Mouse (Mus musculus): ENCODE measurements around the gene Prrc2c. TPM values are rescaled to one million over a fixed set of nuclear protein-coding genes. Genes with fewer than 3 reads are reported as not detected.

The Prrc2c gene
- total and polyA plus RNA-seq, 2 experiments from 2014 or later = 58.9 to 133 TPM

- Histone ChIP-seq H3K27ac (no peak overlapping the region), H3K36me3 (ENCODE audit: insufficient read depth, low read length) (no peaks in the 10 kb centered on the region), H3K4me3 (ENCODE audit: low read length) (no peak overlapping the region), H3K9me3 (ENCODE audit: low read length) (no peaks in the 10 kb centered on the region), H3K27me3 (ENCODE audit: insufficient read depth, low read length) (no peaks in the 10 kb centered on the region), H3K9ac (replicated peaks; ENCODE audit: low read length) (no peak overlapping the region), H3K4me2 (ENCODE audit: low read depth, low read length) (no peak overlapping the region), H3K4me1 (ENCODE audit: insufficient read depth, low read length) (no peaks in the 10 kb centered on the region)
- 44% methylated on average over 4 of the region's 4 CpGs for WGBS
- ATAC-seq (no peak), DNase-seq (ENCODE audit: low spot score) (no peak)
- TF ChIP-seq CTCF (IDR thresholded peaks at IDR 0.05; ENCODE audit: low read depth) = no peak
Observed at GRCm38 (mm10) chr1:162771617-162772360, 31.4 kb upstream of the Prrc2c start.

GRCm38 (mm10) chr1:162752009-162752408 is 11.7 kb upstream of the Prrc2c start:
- no peaks in the 10 kb centered on the region for H3K9me3 ChIP-seq (ENCODE audit: low read length)
- ATAC-seq = no peak
- H3K27me3 ChIP-seq (ENCODE audit: insufficient read depth, low read length) = no peaks in the 10 kb centered on the region
- no peak overlapping the region for H3K4me3 ChIP-seq (ENCODE audit: low read length)
- 89% methylated on average over 6 of the region's 6 CpGs for WGBS
- H3K4me1 ChIP-seq (ENCODE audit: insufficient read depth, low read length) = no peaks in the 10 kb centered on the region
- H3K4me2 ChIP-seq (ENCODE audit: low read depth, low read length) = no peak overlapping the region
- no peak for DNase-seq (ENCODE audit: low spot score)
- no peak overlapping the region for H3K27ac ChIP-seq
- no peaks in the 10 kb centered on the region for H3K36me3 ChIP-seq (ENCODE audit: insufficient read depth, low read length)
- no peak for TF ChIP-seq CTCF (IDR thresholded peaks at IDR 0.05; ENCODE audit: low read depth)
- H3K9ac ChIP-seq (replicated peaks; ENCODE audit: low read length) = no peak overlapping the region

GRCm38 (mm10) chr1:162749607-162750006 is 9.3 kb upstream of the Prrc2c start:
- no peak for DNase-seq (ENCODE audit: low spot score)
- no peak for TF ChIP-seq CTCF (IDR thresholded peaks at IDR 0.05; ENCODE audit: low read depth)
- H3K4me2 ChIP-seq (ENCODE audit: low read depth, low read length) = no peak overlapping the region
- H3K9me3 ChIP-seq (ENCODE audit: low read length) = no peaks in the 10 kb centered on the region
- H3K27ac ChIP-seq = no peak overlapping the region
- no peak overlapping the region for H3K9ac ChIP-seq (replicated peaks; ENCODE audit: low read length)
- WGBS = 52% methylated on average over 7 of the region's 7 CpGs
- H3K4me3 ChIP-seq (ENCODE audit: low read length) = no peak overlapping the region
- H3K36me3 ChIP-seq (ENCODE audit: insufficient read depth, low read length) = no peaks in the 10 kb centered on the region
- no peaks in the 10 kb centered on the region for H3K27me3 ChIP-seq (ENCODE audit: insufficient read depth, low read length)
- ATAC-seq = 0 out of 2 replicates have a peak, but pooled peaks have one; percentile 40
- H3K4me1 ChIP-seq (ENCODE audit: insufficient read depth, low read length) = no peaks in the 10 kb centered on the region

- Histone ChIP-seq H3K27me3 (ENCODE audit: insufficient read depth, low read length) (no peaks in the 10 kb centered on the region), H3K4me3 (ENCODE audit: low read length) (no peak overlapping the region), H3K4me2 (ENCODE audit: low read depth, low read length) (no peak overlapping the region), H3K27ac (no peak overlapping the region), H3K4me1 (ENCODE audit: insufficient read depth, low read length) (no peaks in the 10 kb centered on the region), H3K9me3 (ENCODE audit: low read length) (no peaks in the 10 kb centered on the region), H3K36me3 (ENCODE audit: insufficient read depth, low read length) (no peaks in the 10 kb centered on the region), H3K9ac (replicated peaks; ENCODE audit: low read length) (no peak overlapping the region)
- DNase-seq (ENCODE audit: low spot score) = no peak
- ATAC-seq = no peak
- WGBS = 92% methylated on average over 5 of the region's 5 CpGs
- no peak for TF ChIP-seq CTCF (IDR thresholded peaks at IDR 0.05; ENCODE audit: low read depth)
Observed at GRCm38 (mm10) chr1:162748761-162749160, 8.4 kb upstream of the Prrc2c start.

- peak overlapping the region; percentile 93 for H3K4me3 ChIP-seq (ENCODE audit: low read length)
- H3K27me3 ChIP-seq (ENCODE audit: insufficient read depth, low read length) = no peaks in the 10 kb centered on the region
- DNase-seq (ENCODE audit: low spot score) (peak; percentile 63), ATAC-seq (peak; percentile 90)
- H3K4me2 ChIP-seq (ENCODE audit: low read depth, low read length) = peak overlapping the region; percentile 88
- H3K9me3 ChIP-seq (ENCODE audit: low read length) = no peaks in the 10 kb centered on the region
- no peaks in the 10 kb centered on the region for H3K36me3 ChIP-seq (ENCODE audit: insufficient read depth, low read length)
- peaks cover 6% of the 10 kb centered on the region; the same call in 1 of the 2 replicates for H3K4me1 ChIP-seq (ENCODE audit: insufficient read depth, low read length)
- TF ChIP-seq CTCF (IDR thresholded peaks at IDR 0.05; ENCODE audit: low read depth) = no peak
- peak overlapping the region; percentile 99 for H3K9ac ChIP-seq (replicated peaks; ENCODE audit: low read length)
- under 1% methylated on average over 55 of the region's 58 CpGs for WGBS
- H3K27ac ChIP-seq = peak overlapping the region; percentile 99
Observed at GRCm38 (mm10) chr1:162739831-162740394, 443 bp downstream of the Prrc2c start.

DNA sequence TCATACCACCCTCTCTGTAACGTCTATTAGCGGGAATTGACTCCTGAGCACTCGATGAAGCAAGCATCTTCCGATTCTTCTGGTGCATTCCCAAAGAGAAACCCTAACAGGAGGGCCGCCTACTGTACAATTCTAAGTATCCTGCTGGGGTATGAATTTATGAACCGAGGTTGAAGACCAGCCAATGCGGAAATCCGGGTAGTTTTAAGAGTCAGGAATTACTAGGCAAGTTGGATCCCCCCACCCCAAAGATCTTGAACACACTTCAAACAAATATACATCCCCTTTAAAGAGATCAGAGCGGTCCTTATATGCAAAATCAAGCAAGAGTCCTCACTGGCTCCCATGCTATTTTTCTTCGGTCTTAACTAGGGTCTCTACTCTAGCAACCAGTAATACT is 950 bp downstream of the Prrc2c start:
- Histone ChIP-seq H3K9ac (replicated peaks; ENCODE audit: low read length) (peak overlapping the region; percentile 99), H3K9me3 (ENCODE audit: low read length) (no peaks in the 10 kb centered on the region), H3K4me1 (ENCODE audit: insufficient read depth, low read length) (peaks cover 6% of the 10 kb centered on the region; the same call in 1 of the 2 replicates), H3K4me3 (ENCODE audit: low read length) (peak overlapping the region; percentile 93), H3K27me3 (ENCODE audit: insufficient read depth, low read length) (no peaks in the 10 kb centered on the region), H3K4me2 (ENCODE audit: low read depth, low read length) (peak overlapping the region; percentile 88), H3K27ac (peak overlapping the region; percentile 99), H3K36me3 (ENCODE audit: insufficient read depth, low read length) (no peaks in the 10 kb centered on the region)
- peak; percentile 58 for DNase-seq (ENCODE audit: low spot score)
- ATAC-seq = no peak
- TF ChIP-seq CTCF (IDR thresholded peaks at IDR 0.05; ENCODE audit: low read depth) = peak; percentile 14; the same call in 1 of the 2 replicates
- WGBS = under 1% methylated on average over 10 of the region's 10 CpGs

DNA sequence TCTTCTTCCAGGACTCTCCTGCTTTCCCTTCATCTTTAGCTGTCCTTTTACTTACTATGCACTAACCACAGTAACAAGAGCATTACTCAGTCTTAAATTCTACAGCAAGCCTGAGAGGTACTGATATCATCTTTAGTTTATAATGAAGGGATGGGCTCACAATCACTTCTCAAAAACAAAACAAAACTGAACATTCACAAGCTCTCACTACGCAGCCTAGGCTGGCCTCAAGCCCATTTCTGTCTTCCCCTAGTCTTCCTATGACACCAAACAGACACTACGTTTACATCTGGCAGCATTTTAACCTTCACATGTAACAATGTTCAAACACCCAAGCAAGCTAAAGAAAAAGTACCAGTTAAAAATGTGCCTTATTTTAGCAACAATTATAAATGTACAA is 1.9 kb downstream of the Prrc2c start:
- DNase-seq (ENCODE audit: low spot score) = no peak
- no peak for TF ChIP-seq CTCF (IDR thresholded peaks at IDR 0.05; ENCODE audit: low read depth)
- H3K4me1 ChIP-seq (ENCODE audit: insufficient read depth, low read length) = peaks cover 6% of the 10 kb centered on the region; the same call in 1 of the 2 replicates
- no peak overlapping the region for H3K27ac ChIP-seq
- WGBS = 17% methylated on average over 2 of the region's 2 CpGs
- ATAC-seq = no peak
- H3K36me3 ChIP-seq (ENCODE audit: insufficient read depth, low read length) = no peaks in the 10 kb centered on the region
- H3K4me2 ChIP-seq (ENCODE audit: low read depth, low read length) = peak overlapping the region; percentile 88
- no peaks in the 10 kb centered on the region for H3K27me3 ChIP-seq (ENCODE audit: insufficient read depth, low read length)
- H3K9me3 ChIP-seq (ENCODE audit: low read length) = no peaks in the 10 kb centered on the region
- peak overlapping the region; percentile 99; the same call in 1 of the 2 replicates for H3K9ac ChIP-seq (replicated peaks; ENCODE audit: low read length)
- peak overlapping the region; percentile 93 for H3K4me3 ChIP-seq (ENCODE audit: low read length)

All from hindbrain, postnatal 0 days (tissue).